Mouse (Mus musculus) G1E-ER4 (cell line): ENCODE data around the gene Wnt10b. TPM values are rescaled to one million over a fixed set of nuclear protein-coding genes. Genes with fewer than 3 reads are reported as not detected.

Source experiments
- GATA1 ChIP-seq: IDR thresholded peaks from one replicate; pipeline ENCODE4 v1.8.0; 2012; ENCODE audit warnings: low read length, inconsistent platforms
- polyA plus RNA-seq: library from polyadenylated mRNA; stranded (reverse); fragments of >175 nt; gene quantifications from 2 replicates; pipeline ENCODE4 v1.2.3, GENCODE M21; 2012

Wnt10b gene
- polyA plus RNA-seq, 1 experiment = not detected

DNA sequence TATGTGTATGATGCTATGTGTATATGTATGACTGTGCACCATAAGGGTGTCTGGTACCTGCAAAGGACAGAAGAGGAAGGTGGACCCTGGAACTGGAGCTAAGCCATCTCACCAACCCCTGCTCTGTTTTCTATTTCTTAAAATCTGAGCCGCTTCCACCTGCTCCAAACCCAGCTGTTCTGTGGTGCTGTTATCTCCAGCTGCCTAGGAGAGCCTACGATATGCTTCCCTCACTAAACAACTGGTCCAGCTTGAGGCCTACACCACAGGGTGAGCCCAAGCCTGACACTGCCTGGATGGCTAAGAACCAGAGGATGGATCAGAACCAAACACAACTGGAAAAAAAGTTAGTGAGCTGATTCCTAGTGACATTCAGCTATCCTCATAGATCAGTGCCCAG, 23.8 kb downstream of the Wnt10b start:
- no peak for TF ChIP-seq GATA1

DNA sequence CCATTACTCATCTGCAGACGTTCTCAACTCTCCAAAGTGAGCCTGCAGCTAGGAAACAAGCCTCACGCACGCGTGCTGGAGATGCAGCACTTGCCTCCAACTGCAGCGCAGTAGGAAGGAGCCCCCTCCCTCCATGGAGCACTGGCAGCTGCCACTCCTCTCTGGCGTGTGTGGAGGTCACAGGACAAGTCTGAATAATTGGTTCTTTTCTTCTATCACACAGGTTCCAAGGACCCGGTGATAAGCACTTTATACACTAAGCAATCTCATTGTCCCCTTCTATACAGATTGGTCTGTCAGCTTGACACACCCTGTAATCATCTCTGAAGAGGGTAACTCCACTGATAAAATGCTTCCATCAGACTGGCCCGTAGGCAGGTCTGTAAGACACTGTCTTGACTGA, 24.9 kb downstream of the Wnt10b start:
- no peak for TF ChIP-seq GATA1

DNA sequence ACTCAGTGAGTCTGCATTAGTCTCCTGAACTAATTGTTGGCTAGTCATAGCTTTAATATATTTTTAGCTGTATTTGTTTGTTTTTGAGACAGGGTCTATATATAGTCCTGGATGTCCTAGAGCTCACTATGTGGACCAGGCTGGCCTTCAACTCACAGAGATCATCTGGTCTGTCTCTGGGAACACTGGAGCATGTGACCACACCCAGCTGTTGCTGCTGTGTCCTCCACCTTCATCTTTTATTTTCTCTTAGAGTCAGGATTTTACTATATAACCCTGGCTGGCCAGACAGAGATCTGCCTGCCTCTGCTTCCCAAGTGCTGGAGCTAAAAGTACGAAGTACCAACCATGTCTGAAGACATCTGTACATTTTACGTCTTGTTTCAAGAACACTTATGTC, 28.9 kb downstream of the Wnt10b start:
- TF ChIP-seq GATA1 = no peak

DNA sequence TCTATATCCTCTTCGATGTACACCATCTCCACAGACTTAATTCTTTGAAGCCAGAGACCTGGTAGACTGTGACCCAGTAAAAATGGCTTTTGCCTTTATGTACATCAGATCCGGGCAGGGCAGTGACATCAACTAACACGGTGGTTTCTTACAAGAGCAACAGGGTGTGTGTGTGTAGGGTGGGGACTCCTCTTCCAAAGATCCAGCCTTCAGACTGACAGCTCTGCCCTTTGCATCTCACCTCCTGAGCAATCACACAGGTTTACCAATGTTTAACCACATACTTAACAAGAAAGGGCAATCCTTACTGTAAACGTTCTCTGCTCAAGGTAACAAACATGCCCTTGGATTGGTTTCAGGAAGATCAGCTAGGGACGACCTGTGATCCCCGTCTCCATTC, 30.7 kb downstream of the Wnt10b start:
- no peak for TF ChIP-seq GATA1

DNA sequence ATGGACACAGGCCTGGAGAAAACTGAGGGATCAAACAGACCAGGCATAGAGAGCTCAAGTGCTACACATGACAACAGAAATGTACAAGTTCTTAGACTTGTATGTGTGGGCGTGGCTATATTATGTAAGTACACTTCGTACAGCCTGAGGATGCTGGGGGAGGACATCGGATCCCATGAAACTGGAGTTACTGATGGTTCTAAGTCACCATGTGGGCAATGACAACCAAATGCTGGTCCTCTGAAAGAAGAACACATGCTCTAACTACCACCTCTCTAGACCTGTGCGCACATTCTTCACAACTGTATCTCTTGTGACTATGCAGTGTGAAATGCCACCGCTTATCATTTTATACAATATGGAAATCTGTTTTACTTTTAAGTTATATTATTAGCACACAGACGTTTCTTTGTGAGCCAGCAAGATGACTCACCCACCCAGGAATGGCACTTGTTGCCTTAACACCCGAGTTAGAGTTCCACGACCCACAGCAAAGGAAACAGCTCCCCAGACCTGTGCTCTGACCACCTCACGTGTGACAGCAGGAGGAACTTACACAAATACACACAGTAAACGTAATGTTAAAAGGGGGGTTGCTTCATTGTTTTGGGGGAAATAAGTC, 31.5 kb downstream of the Wnt10b start:
- TF ChIP-seq GATA1 = no peak

DNA sequence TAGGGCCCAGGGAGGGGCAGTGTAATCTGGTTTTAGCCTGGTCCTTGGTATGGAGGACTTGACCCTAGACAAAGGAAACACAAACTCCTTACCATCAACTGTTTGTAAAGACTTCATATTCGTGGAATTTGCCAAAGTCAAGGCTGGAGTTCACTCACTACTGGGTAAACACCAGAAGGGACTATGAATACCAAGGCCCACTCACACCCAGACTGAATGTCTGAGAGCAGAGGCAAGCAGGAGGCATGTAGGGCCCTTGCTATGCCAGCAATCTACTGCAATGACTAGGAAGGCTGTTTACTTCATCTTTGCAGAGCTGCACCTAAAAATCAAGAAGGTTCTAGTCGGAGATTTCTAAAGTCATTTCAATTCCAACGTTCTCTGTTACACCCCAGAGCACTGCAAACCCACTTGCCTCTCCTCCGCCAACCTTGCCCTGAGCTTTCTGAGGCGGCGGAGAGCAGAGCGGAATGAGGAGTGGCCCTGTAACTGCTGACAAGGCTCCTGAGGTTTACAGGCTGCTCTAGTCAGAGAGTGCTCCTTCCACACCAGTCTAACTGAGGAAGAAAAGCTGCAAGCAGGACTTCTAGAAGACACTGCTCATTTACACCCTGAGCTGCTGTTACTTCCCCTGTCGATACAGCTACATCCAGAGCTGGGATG, 35.1 kb downstream of the Wnt10b start:
- TF ChIP-seq GATA1 = no peak

DNA sequence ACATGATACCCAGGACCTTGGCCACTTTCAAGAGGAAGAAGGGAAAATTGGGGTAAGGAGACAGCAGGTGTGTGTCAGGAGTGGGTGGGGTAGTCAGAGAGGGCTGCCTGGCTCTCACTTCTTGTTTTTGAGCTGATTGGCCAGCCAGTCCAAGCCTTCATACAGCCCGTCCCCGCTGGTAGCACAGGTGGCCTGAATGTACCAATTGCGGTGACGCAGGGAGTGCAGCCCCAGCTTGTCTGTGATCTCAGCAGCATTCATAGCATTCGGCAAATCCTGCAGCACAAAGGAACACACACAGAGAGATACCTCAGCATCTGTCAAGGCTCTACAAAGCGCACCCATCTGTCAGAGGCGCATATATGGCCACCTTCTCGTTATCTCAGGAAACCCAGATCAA, 37.7 kb downstream of the Wnt10b start:
- no peak for TF ChIP-seq GATA1

DNA sequence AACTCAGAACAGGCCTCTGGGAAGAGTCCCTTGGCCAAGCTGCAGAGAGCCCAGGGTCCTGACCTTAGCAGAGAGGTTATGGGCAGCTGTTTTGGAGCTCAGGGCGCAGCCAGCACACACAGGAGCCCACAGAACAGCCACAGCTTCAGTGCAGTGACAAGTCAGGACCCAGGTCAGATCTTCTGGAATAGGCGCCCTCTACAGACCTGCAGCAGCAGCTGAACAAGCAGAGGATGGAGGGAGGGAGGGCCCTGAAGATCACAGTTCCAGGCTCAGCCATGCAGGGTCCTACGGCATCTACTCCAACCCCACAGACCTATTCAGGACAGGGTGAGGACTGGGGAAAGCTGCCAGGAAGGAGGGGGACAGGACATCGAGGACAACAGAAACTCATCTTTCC, 39.2 kb downstream of the Wnt10b start:
- no peak for TF ChIP-seq GATA1

DNA sequence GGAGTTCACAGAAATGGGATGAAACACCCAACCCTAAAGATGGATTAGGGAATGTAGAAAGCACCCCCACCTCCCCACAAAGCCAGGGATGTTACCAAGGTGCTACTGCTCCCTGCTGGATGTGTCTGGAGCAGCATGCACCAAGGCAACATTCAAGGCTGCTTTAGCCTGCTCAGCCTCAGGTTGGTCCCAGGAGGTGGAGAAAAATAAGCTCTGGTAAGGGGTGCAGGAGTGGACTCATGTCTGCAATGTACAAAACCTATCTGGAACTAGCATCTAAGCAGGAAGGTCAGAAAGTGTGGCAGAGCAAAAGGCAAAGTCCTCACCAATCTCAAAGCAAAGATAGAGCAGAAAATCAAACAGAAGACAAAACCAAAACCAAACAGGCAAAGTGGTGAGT, 40.1 kb downstream of the Wnt10b start:
- no peak for TF ChIP-seq GATA1

DNA sequence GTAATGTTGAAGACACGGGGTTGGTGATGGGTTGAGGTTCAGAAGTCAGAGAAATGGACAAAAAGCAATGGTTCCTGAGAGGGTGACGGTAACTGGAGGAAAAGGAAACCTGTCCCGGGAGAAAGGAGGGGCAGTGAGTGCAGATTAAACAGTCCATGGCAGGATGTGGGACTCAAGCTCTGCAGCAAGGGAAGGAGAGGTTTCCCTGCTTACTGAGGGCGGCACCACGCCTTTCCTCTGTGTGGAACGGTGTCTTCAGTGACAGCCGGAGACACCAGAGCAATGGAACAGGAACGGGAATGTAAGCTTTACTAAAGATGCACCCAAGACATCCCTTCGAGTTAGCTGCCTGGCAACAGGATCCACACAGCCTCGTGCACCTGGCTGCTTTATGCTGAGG, 41.4 kb downstream of the Wnt10b start:
- no peak for TF ChIP-seq GATA1

DNA sequence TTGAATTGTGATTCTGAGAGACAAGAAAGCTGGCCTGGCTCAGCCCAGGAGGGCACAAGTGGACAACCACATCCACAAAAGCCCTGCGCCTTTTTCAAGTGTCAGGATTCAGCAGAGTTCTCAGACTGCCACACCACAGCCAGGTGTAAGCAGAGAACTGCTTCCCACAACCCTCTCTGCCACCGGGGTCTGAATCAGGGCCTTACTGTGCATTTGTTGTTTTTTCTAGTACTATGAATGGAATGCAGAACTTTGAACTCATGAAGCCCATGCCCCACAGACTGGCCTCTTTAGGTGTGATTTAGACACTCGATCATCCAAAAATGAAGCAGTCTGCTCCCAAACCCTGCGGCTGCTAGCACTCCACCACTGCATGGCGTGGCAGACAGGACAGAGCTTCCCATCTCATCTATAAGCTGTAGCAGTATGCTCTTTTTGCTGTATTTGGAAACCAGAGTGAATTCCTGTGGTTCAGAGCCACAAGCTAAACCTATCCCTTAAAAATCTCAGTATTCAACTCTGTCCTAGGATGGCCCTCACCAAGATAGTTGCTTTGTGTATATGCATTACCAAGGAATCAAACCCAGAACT, 43.9 kb downstream of the Wnt10b start:
- no peak for TF ChIP-seq GATA1

DNA sequence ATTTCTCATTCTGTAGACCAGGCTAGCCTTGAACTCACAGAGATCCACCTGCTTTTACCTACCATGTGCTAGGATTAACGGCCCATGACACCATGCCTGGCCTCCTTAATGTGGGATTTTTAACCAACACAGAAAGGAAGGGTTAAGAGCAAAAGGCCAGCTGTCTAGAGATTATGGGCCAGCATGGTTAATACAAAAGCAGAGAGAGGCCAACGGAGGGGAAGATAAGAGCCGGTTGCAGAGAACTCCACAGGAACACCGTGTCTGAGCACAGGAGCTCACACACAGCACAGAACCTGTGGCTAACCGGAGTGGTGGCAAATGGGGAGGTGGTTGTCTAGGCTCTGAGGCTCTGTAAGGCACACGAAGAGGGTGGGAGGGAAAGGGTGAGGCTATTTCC, 44.6 kb downstream of the Wnt10b start:
- no peak for TF ChIP-seq GATA1

DNA sequence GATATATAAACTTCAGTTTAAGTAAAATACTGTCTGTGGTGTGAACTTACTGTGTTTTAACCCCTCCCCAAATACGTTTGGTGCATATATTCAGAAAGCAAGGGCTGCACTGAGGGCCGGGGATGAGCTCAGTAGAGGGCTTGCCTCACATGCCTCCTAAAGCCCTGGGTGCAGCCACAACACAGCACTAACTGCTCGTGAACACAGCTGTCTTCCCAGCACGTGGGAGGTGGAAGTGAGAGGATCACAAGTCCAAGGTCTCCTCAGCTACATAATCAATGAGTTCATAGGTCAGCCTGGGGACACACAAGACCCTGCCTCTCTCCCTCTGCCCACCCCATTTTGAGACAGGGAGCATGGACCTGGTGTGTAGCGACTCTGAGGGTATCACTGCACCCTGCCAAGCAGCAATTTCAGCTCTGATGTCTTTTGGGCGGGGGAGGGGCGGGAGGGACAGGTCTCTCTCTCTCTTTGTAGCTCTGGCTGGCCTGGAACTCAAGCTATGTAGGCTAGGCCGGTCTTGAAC, 45.9 kb downstream of the Wnt10b start:
- no peak for TF ChIP-seq GATA1

DNA sequence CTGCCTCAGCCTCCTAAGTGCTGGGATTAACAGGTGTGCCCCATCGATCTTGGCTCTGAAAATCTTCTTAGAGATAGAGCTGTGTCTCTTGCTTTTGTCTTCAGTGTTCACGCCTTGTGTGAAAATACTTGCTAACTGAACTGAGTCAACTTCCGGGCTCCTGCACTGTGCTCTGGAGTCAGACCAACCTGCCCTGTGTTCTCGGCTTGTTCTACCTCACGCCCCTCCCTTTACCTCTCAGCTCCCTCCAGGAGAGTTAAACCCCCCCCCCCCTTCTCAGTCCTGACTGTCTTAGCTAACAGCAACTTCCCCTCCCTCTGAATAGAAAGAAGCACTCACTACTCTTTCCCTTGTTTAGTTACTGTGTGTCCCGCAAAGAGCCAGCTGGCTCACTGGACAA, 47.2 kb downstream of the Wnt10b start:
- no peak for TF ChIP-seq GATA1

DNA sequence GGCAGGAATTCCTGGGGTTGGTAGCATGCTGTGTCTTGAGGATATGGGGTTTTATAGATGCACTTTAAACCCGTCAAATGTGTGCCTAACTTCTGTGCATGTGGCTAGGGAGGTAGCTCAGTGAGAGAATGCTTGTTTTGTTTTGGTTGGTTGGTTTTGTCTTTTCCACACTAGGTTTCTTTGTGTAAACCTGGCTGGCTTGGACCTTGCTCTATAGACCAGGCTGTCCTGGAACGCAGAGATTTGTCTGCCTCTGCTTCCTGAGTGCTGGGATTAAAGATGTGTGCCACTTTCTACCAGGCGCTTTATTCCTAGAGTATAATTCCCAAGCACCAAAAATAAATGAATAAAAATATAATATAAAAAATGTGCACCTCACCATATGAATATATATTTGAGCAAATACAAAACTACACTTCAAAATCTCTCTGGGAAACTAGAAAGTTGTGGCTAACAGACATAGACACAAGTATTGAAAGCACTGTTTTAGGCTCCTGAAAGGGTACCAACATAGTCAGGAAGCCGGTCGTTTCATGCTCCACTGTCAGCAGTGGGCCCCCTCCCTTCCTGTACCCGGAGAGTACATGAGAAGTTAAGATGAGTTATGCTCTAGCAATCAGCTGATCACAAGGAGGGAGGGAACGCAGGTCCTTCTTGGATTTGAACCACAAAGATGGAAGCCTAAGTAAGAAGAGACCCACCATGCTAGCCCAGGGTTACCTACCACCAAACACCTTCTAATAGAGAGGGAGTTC, 48.0 kb downstream of the Wnt10b start:
- no peak for TF ChIP-seq GATA1

DNA sequence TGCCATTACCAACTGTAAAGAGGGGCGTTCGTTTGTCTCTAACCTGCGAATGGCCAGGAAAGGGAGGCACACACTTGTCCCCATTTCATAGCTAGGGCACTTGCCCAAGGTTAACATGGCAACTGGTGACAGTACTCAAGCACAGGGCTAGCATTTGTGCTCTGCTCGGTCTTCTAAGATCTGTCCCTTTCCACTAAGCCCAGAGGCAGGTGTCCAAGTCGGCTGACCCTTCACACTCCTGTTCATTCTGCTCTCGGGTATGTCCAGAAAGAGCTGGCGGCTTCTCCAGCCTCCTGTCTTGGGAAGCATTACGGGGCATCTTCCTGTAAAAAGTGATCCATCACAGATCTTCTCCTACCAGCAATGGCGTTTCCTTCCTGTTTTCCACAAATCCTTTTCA, 49.6 kb downstream of the Wnt10b start:
- TF ChIP-seq GATA1 = no peak
